Mouse (Mus musculus) liver, embryonic 12.5 days (tissue): ENCODE measurements around the gene Specc1. TPM values are rescaled to one million over a fixed set of nuclear protein-coding genes. Genes with fewer than 3 reads are reported as not detected.

Source experiments
- ATAC-seq: fragments of 200-750 bp; cut with Nextera tagmentation; 2 replicates; pipeline ENCODE4 v1.8.0; 2017; ENCODE audit warnings: moderate number of reproducible peaks, mild to moderate bottlenecking, moderate library complexity
- H3K27ac ChIP-seq: fragments of 300-500 bp; sonication (generic); 2 replicates; pipeline ENCODE4 v1.5.1; 2016; ENCODE audit warnings: mild to moderate bottlenecking
- H3K27me3 ChIP-seq: fragments of 300-500 bp; sonication (generic); replicated peaks from 2 replicates; pipeline ENCODE4 v1.6.1; 2016; ENCODE audit warnings: mild to moderate bottlenecking, moderate library complexity
- H3K36me3 ChIP-seq: fragments of 300-500 bp; sonication (generic); 2 replicates; pipeline ENCODE4 v1.6.1; 2016; ENCODE audit warnings: mild to moderate bottlenecking, moderate library complexity
- H3K4me1 ChIP-seq: fragments of 300-500 bp; sonication (generic); 2 replicates; pipeline ENCODE4 v1.6.1; 2016
- H3K4me2 ChIP-seq: fragments of 300-500 bp; sonication (generic); 2 replicates; pipeline ENCODE4 v1.6.1; 2016; ENCODE audit warnings: mild to moderate bottlenecking, moderate library complexity
- H3K4me3 ChIP-seq: fragments of 300-500 bp; sonication (generic); 2 replicates; pipeline ENCODE4 v1.5.1; 2016; ENCODE audit warnings: mild to moderate bottlenecking, moderate library complexity
- H3K9ac ChIP-seq: fragments of 300-500 bp; sonication (generic); 2 replicates; pipeline ENCODE4 v1.6.1; 2016; ENCODE audit warnings: mild to moderate bottlenecking, moderate library complexity
- H3K9me3 ChIP-seq: fragments of 300-500 bp; sonication (generic); replicated peaks from 2 replicates; pipeline ENCODE4 v1.6.1; 2016; ENCODE audit warnings: mild to moderate bottlenecking, moderate library complexity
- WGBS: fragments of 180-500 bp; shearing (Covaris S2); methylation state at CpG from one replicate; pipeline ENCODE4 v1.1.7; 2016; ENCODE audit not compliant: insufficient replicate concordance; 5-methylcytosine and 5-hydroxymethylcytosine counted together
- polyA plus RNA-seq: library from polyadenylated mRNA; unstranded; fragments of >200 nt; fragmentation: Nextera tagmentation; extraction: Ambion mirVana; gene quantifications from 2 replicates; pipeline ENCODE4 v1.2.1, GENCODE M21; 2016

The Specc1 gene
- polyA plus RNA-seq, 1 experiment from 2014 or later = 36.4 TPM

DNA sequence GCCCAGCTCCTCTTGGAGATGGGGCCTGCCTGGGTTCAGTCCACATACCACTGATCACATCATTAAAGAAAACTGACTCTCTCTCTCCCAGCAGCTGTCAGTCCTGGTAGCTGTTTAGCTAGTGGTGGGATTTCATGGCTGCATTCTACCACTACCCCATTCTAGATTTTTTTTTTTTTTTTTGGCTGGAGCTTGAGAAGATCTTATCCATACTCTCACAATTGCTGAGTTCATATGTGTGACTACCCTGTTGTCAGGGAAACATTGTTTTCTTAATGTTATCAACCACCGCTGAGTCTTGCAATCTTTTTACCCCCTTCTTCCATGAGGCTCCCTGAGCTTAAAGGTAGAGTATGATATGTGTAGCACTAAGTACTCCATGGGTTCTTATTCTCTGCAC, 246.1 kb downstream of the Specc1 start:
- Histone ChIP-seq H3K4me1 (0 out of 2 replicates have a peak, but pooled peaks cover 6% of the 10 kb centered on the region), H3K9me3 (no peaks in the 10 kb centered on the region), H3K4me2 (no peak overlapping the region), H3K36me3 (peaks cover 18% of the 10 kb centered on the region), H3K27ac (no peak overlapping the region), H3K4me3 (no peak overlapping the region), H3K9ac (no peak overlapping the region), H3K27me3 (no peaks in the 10 kb centered on the region)
- ATAC-seq = no peak
- WGBS = 64% methylated on average over 1 of the region's 1 CpGs

DNA sequence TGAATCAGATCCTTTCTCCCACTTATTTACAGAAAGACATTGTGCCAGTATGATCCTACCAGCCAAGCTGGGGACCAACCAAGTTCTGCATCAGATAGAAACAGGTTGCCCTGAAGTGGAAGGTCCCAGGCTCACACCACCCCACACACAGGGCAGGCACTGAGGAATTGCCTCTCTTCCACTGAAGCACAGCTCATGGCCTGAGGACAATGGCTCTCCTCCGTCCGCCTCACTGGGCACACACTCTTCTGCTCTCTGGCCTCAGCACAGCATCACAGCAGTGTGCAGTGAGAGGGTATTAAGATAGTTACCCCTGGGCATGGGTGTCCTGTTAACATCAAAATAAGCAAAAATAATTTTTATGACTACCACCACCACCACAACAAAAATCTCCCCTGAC, 252.5 kb downstream of the Specc1 start:
- no peak for ATAC-seq
- Histone ChIP-seq H3K9ac (no peak overlapping the region), H3K4me2 (no peak overlapping the region), H3K36me3 (peaks cover 31% of the 10 kb centered on the region), H3K27ac (no peak overlapping the region), H3K9me3 (no peaks in the 10 kb centered on the region), H3K27me3 (no peaks in the 10 kb centered on the region), H3K4me1 (0 out of 2 replicates have a peak, but pooled peaks cover 6% of the 10 kb centered on the region), H3K4me3 (no peak overlapping the region)
- WGBS = 89% methylated on average over 2 of the region's 2 CpGs

DNA sequence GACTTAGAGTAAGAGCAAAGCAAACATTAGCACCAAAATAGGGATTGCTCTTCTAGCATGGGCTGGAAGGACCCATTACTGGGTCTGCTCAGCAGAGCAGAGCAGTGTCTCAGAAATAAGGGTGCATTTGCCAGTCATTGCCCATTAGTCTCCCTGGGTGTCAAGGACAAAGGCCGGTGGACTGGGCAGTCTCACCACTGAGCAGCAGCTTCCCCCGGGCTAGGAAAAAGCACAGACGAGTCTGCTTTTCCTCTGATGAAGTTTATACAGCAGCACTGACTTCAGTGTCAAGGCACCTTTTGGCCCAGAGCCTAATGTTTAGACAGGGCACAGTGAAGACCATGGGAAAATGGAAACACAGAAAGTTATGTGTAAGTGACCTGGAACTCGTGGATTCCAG, 253.3 kb downstream of the Specc1 start:
- H3K4me1 ChIP-seq = 0 out of 2 replicates have a peak, but pooled peaks cover 6% of the 10 kb centered on the region
- H3K4me3 ChIP-seq = no peak overlapping the region
- H3K4me2 ChIP-seq = no peak overlapping the region
- ATAC-seq = no peak
- no peaks in the 10 kb centered on the region for H3K9me3 ChIP-seq
- peaks cover 31% of the 10 kb centered on the region for H3K36me3 ChIP-seq
- H3K27ac ChIP-seq = no peak overlapping the region
- no peaks in the 10 kb centered on the region for H3K27me3 ChIP-seq
- WGBS = 74% methylated on average over 4 of the region's 4 CpGs
- no peak overlapping the region for H3K9ac ChIP-seq

DNA sequence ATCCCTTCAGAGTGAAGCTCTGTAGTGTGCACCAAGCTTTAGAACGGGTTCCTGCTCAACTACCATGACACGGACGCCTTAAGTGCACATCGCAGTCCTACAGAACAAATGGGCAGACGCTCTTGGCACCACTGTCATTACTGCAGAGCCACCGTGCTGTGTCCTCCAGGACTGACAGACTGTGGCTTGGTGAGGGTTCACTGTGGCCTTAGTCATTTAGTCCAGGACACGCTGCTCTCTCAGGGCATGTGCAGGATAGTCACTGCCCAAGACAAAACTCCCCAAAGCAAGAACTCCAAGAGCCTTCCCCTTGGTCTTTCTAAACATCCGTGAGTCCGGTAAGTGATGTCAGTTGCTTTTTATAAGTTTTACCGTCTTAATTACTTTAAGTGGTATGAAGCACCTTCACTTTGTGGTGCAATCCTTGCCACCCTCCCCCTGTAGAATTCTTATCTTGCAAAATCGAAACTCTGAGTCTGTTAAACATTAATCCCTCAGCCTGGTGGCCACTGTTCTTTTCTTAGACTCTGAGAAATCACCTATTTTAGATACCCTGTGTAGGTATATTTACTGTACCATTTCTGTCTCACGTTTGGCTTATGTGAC, 256.9 kb downstream of the Specc1 start:
- WGBS = 79% methylated on average over 12 of the region's 12 CpGs
- no peak overlapping the region for H3K4me3 ChIP-seq
- no peaks in the 10 kb centered on the region; the same call in 1 of the 2 replicates for H3K4me1 ChIP-seq
- no peaks in the 10 kb centered on the region for H3K27me3 ChIP-seq
- ATAC-seq = no peak
- H3K4me2 ChIP-seq = no peak overlapping the region
- no peaks in the 10 kb centered on the region for H3K9me3 ChIP-seq
- H3K36me3 ChIP-seq = peaks cover 6% of the 10 kb centered on the region; the same call in 1 of the 2 replicates
- H3K27ac ChIP-seq = no peak overlapping the region
- H3K9ac ChIP-seq = no peak overlapping the region

DNA sequence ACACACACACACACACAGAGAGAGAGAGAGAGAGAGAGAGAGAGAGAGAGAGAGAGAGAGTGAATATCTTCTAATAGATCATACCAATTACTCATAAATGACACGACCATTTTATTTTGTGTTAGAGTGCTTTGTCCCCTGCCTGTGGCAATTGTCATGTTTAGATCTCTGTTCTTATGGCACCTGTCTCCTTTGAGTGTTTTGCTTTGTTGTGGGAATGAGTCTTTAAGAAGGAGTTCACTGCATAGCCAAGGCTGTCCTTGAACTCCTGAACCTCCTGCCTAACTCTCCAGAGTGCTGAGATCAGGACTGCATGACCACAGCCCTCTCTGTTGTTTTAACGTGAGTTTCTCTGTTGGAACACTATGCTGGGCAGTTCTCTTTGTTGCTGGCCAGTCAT, 258.5 kb downstream of the Specc1 start:
- WGBS = 63% methylated on average over 2 of the region's 2 CpGs
- Histone ChIP-seq H3K4me1 (no peaks in the 10 kb centered on the region; the same call in 1 of the 2 replicates), H3K4me2 (no peak overlapping the region), H3K27me3 (no peaks in the 10 kb centered on the region), H3K9ac (no peak overlapping the region), H3K36me3 (peaks cover 18% of the 10 kb centered on the region), H3K4me3 (no peak overlapping the region), H3K27ac (no peak overlapping the region), H3K9me3 (no peaks in the 10 kb centered on the region)
- ATAC-seq = no peak

DNA sequence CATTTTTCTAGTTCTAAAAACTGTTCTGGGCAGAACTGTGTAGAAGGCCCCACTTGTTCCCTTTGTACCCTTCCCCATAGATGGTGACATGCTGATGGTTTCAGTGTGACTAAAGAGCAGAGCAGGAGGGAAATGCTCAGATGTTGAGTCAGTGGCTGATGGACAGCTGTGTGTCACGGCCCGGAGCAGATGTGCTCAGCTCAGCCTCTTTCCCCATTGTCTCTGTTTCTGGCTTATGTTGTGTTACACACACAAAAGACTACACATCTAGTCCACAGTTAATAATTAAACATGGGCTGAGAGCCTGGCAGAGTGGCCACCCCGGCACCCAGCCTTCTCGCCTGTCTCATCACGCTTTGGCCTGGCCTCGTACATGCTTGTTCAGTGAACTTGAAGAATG, 261.2 kb downstream of the Specc1 start:
- WGBS = 81% methylated on average over 6 of the region's 6 CpGs
- H3K36me3 ChIP-seq = peaks cover 23% of the 10 kb centered on the region
- no peak overlapping the region for H3K4me3 ChIP-seq
- H3K27me3 ChIP-seq = no peaks in the 10 kb centered on the region
- H3K9ac ChIP-seq = no peak overlapping the region
- ATAC-seq = no peak
- no peak overlapping the region for H3K27ac ChIP-seq
- H3K9me3 ChIP-seq = no peaks in the 10 kb centered on the region
- no peak overlapping the region for H3K4me2 ChIP-seq
- H3K4me1 ChIP-seq = peaks cover 5% of the 10 kb centered on the region; the same call in 1 of the 2 replicates

DNA sequence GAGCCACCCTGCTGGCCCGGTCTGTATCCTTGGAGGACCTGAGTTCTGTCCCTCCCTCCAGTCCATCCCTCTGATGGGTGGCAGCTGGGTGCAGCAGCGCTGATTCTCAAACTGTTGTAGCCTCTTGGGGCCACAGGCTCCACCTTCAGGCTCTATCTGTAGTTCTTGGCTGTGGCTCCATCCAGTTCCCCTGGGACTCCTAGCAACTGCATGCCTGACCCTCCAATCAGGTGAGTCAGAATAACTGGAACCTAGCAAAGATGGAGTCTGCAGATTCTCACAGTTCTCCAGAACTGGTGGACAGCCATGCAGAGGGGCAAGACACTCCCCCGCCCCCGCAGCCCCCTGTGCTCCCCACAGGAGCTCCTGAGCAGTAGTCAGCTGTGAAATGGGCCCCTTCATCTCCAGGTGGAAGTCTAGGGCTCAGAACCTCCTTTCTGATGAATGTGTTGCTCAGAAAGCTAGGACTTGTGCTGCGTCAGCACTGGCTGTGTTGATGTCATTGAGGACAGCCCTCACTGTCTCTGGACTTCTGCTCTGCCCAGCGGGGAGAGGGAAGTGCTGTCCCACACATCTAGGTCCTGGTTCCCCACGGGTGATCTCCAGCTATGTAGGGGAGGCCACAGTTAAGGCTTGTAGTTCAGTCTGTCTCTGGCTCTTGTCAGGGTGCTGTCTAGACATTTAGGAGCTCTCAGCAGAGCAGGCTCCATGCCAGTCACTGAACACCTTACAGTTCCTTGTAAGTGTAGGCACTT, 264.4 kb downstream of the Specc1 start:
- Histone ChIP-seq H3K27ac (no peak overlapping the region), H3K9ac (no peak overlapping the region), H3K36me3 (peaks cover 22% of the 10 kb centered on the region), H3K4me1 (peaks cover 5% of the 10 kb centered on the region; the same call in 1 of the 2 replicates), H3K9me3 (no peaks in the 10 kb centered on the region), H3K4me2 (no peak overlapping the region), H3K27me3 (no peaks in the 10 kb centered on the region), H3K4me3 (no peak overlapping the region)
- no peak for ATAC-seq
- WGBS = 64% methylated on average over 7 of the region's 7 CpGs

DNA sequence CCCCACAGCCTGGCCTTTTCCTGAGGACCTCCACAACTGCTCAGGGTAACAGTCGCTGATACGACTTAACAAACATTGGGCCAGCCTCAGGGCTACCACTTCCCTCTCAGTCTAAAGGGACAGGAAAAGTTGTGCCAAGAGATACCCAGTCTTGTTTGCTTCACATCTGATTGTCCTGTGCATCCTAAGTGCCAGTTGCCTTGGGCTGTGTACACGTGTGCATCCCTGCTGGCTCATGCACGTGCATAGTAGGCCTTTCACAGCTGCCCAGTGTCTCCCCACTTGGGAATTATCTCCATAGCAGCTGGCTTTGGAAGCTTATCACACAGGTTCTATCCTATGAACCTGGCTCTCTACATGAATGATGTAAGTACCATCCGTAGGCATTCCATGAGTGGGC, 266.9 kb downstream of the Specc1 start:
- ATAC-seq = no peak
- no peak overlapping the region for H3K27ac ChIP-seq
- peaks cover 22% of the 10 kb centered on the region for H3K36me3 ChIP-seq
- no peaks in the 10 kb centered on the region for H3K9me3 ChIP-seq
- no peak overlapping the region for H3K9ac ChIP-seq
- H3K4me1 ChIP-seq = 0 out of 2 replicates have a peak, but pooled peaks cover 5% of the 10 kb centered on the region
- no peak overlapping the region for H3K4me3 ChIP-seq
- no peak overlapping the region for H3K4me2 ChIP-seq
- H3K27me3 ChIP-seq = no peaks in the 10 kb centered on the region
- WGBS = 62% methylated on average over 5 of the region's 5 CpGs

DNA sequence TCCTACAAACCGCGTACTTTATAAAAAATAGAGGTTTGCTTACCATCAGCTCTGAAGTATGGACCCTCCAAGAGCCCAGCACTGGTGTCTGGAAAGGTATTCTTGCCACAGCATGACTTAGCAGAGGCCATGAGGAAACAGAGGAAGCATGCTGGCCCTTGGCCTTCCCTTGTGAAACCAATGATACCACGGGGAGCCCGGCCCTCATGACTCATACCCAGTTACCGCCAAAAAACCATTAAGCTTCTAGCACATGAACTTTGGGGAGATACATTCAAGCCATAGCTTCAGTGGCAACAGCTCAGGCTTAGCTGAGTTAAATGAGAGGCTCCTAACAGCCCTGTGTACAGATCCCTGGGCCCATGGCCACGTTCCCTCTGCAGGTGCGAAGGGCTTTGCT, 267.4 kb downstream of the Specc1 start:
- Histone ChIP-seq H3K27ac (no peak overlapping the region), H3K9me3 (no peaks in the 10 kb centered on the region), H3K4me1 (0 out of 2 replicates have a peak, but pooled peaks cover 5% of the 10 kb centered on the region), H3K4me2 (no peak overlapping the region), H3K9ac (no peak overlapping the region), H3K36me3 (peaks cover 21% of the 10 kb centered on the region), H3K4me3 (no peak overlapping the region), H3K27me3 (no peaks in the 10 kb centered on the region)
- no peak for ATAC-seq
- WGBS = 69% methylated on average over 7 of the region's 7 CpGs

DNA sequence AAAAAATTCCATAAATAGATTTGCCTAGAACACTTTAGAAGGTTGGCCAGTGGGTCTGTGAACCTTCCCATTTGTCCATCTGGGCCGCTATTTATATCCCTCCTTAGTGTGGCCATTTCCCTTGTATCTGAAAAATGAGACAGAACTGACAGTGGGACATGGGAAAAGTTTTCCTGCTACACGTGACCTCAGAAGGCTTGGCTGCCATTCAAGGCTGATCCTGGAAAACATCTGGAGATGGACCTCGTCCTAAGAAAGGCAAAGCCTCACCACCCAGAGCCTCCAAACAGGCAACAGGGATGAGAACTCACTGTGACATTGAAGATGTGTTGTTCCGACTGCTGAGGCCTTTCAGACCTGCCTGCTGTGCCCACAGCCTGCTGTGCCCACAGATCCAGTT, 268.2 kb downstream of the Specc1 start:
- Histone ChIP-seq H3K27me3 (no peaks in the 10 kb centered on the region), H3K36me3 (peaks cover 13% of the 10 kb centered on the region), H3K9ac (no peak overlapping the region), H3K4me1 (0 out of 2 replicates have a peak, but pooled peaks cover 5% of the 10 kb centered on the region), H3K9me3 (no peaks in the 10 kb centered on the region), H3K4me3 (no peak overlapping the region), H3K4me2 (no peak overlapping the region), H3K27ac (no peak overlapping the region)
- ATAC-seq = no peak
- 76% methylated on average over 4 of the region's 4 CpGs for WGBS

DNA sequence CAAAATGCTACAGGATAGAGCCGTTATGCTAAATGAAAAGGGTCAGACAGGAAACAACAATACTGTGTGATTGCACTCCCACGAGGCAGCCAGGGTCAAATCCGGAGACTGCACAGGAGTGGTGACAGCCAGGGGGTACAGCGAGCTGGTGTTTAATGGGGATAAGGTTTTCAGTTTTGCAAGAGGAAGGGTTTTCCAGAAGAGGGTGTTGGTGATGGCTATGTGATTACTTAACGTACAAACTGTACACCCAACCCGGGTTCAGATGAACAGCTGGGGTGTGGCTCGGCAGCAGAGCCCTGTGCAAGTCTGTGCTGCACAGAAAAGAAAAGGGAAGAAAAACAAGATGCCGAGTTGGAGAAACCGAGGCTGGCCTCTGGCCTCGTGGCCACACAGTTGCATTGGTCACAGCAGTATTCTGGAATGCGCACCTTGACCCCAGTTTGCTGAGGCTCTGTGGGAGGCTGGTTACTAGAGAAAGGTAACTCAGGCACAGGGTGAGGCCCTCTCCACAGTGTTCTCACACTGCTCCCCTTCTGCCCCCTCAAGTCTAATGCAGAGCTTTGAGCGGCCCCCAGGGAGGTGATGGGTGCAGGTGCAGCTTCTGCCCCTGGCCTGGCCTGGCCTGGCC, 284.2 kb downstream of the Specc1 start:
- Histone ChIP-seq H3K36me3 (no peaks in the 10 kb centered on the region), H3K9me3 (0 out of 2 replicates have a peak, but pooled peaks cover 4% of the 10 kb centered on the region), H3K4me1 (0 out of 2 replicates have a peak, but pooled peaks cover 4% of the 10 kb centered on the region), H3K9ac (no peak overlapping the region), H3K27me3 (peaks cover 37% of the 10 kb centered on the region), H3K27ac (no peak overlapping the region), H3K4me2 (no peak overlapping the region), H3K4me3 (no peak overlapping the region)
- no peak for ATAC-seq
- WGBS = 57% methylated on average over 12 of the region's 12 CpGs

DNA sequence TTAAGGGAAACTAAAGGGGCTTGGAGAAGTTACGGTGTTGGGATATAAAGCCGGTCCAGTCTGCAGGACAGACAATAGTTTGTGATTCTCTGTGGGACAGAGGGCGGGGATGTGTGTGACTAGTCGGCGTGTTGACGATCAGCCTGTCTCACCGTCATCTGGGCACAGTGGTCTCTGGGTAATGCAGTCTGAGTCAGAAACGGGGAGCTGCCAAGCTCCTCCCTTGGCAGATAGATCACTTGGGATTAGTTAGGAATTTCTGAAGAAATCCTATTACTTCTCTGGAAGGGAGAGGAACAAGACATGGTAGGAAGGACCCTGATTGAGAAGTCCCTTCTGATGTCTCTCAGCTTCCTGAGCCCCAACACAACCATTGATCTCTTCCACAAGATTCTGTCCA, 287.3 kb downstream of the Specc1 start:
- peaks cover 13% of the 10 kb centered on the region for H3K4me1 ChIP-seq
- no peak overlapping the region for H3K4me2 ChIP-seq
- no peak overlapping the region for H3K27ac ChIP-seq
- 0 out of 2 replicates have a peak, but pooled peaks cover 4% of the 10 kb centered on the region for H3K9me3 ChIP-seq
- no peaks in the 10 kb centered on the region for H3K36me3 ChIP-seq
- peaks cover 40% of the 10 kb centered on the region for H3K27me3 ChIP-seq
- WGBS = 75% methylated on average over 8 of the region's 8 CpGs
- no peak overlapping the region for H3K4me3 ChIP-seq
- H3K9ac ChIP-seq = no peak overlapping the region
- ATAC-seq = no peak
